Mouse (Mus musculus): Measurements from ENCODE around the gene Olfr94. TPM values are rescaled to one million over a fixed set of nuclear protein-coding genes. Genes with fewer than 3 reads are reported as not detected.

The Olfr94 gene
- polyA plus RNA-seq, 1 experiment from 2014 or later = not detected

DNA sequence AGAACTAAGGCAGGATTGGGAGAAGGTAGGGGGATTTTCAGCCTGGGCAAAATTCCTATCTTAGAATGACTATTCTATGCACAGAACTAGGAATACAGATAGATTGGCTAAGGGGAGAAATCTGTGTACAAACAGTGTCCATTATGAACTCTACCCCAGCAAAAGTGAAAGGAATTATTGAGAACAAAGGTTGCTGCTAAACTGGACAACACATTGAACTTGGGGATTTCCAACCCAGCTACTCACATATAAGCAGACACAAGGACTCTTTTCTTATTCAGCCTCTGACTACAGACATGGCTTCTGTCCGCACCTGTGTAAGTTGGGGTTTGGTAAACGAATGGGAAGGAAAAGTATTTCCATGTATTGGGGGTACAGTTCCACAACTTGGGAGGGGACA is 7.1 kb downstream of the Olfr94 start, which contains the start of gene Ubd:
Ubd (plus strand) TSS at position 237 of the 400 bp plus-strand sequence.
- peaks cover 13% of the 10 kb centered on the region for H3K27me3 ChIP-seq (ENCODE audit: control insufficient read depth, insufficient read depth, low read length)
- no peaks in the 10 kb centered on the region for H3K9me3 ChIP-seq (replicated peaks; ENCODE audit: control insufficient read depth, low read length)
- H3K27ac ChIP-seq (replicated peaks; ENCODE audit: low read depth, low read length) = no peak within 1 kb of the TSS
- no peak within 1 kb of the TSS for H3K4me3 ChIP-seq (ENCODE audit: low read depth, low read length)
- H3K9ac ChIP-seq (replicated peaks; ENCODE audit: low read length) = no peak within 1 kb of the TSS
- no peak for DNase-seq (ENCODE audit: low spot score)
- H3K36me3 ChIP-seq (replicated peaks; ENCODE audit: control insufficient read depth, insufficient read depth, low read depth, low read length) = no peaks in the 10 kb centered on the region
- no peak within 1 kb of the TSS for H3K4me2 ChIP-seq (ENCODE audit: low read depth, low read length)
- no peak for ATAC-seq (replicated peaks; ENCODE audit: insufficient number of reproducible peaks, low FRiP score, low TSS enrichment, low read depth)
- 81% methylated on average over 2 of the region's 2 CpGs for WGBS
- H3K4me1 ChIP-seq (ENCODE audit: control insufficient read depth, insufficient read depth, low read length) = peaks cover 2% of the 10 kb centered on the region; the same call in 1 of the 2 replicates

DNA sequence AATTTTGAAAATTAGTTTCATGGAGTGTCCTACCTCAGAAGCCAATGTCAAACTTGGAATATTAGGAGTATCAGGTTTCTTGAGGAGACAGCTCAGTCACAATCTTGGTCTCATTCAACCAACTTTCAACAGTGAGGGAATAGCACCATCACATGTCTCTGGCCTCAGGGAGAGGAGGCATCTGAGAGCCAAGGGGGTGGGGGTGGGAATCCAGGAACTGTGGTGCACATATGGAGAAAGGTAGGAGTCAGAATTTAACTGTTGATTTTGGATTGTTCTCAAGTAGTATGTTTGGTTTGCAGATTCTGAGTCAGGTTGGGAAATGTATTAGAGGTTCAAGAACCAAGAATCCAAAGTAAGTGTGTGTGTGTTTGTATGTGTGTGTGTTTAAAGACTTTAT is 7.8 kb downstream of the Olfr94 start:
- no peaks in the 10 kb centered on the region for H3K36me3 ChIP-seq (replicated peaks; ENCODE audit: control insufficient read depth, insufficient read depth, low read depth, low read length)
- H3K27ac ChIP-seq (replicated peaks; ENCODE audit: low read depth, low read length) = no peak overlapping the region
- H3K9ac ChIP-seq (replicated peaks; ENCODE audit: low read length) = no peak overlapping the region
- DNase-seq (ENCODE audit: low spot score) = no peak
- H3K27me3 ChIP-seq (ENCODE audit: control insufficient read depth, insufficient read depth, low read length) = peaks cover 10% of the 10 kb centered on the region
- H3K4me2 ChIP-seq (ENCODE audit: low read depth, low read length) = no peak overlapping the region
- no peak overlapping the region for H3K4me3 ChIP-seq (ENCODE audit: low read depth, low read length)
- H3K4me1 ChIP-seq (ENCODE audit: control insufficient read depth, insufficient read depth, low read length) = peaks cover 2% of the 10 kb centered on the region; the same call in 1 of the 2 replicates
- H3K9me3 ChIP-seq (replicated peaks; ENCODE audit: control insufficient read depth, low read length) = no peaks in the 10 kb centered on the region
- ATAC-seq (replicated peaks; ENCODE audit: insufficient number of reproducible peaks, low FRiP score, low TSS enrichment, low read depth) = no peak

DNA sequence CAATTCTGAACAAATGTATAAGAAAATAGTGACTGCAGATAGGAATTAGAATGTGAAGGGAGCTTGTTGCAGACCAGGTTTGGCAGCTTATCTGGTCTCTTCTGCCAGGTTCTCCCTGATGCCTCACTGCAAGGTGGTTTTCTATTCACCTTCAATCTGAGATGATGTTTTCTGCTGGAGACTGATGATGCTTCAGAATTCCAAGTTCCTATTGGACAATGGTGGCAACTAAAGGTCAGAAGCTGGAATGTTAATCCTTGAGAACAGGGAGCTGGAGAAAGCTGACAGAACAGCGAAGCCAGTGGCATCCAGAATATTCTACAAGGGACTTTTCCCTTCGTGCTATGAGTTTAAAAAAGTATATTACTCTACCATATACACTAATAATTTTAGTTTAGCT is 10.1 kb downstream of the Olfr94 start:
- no peaks in the 10 kb centered on the region for H3K36me3 ChIP-seq (replicated peaks; ENCODE audit: control insufficient read depth, insufficient read depth, low read depth, low read length)
- no peak for ATAC-seq (replicated peaks; ENCODE audit: insufficient number of reproducible peaks, low FRiP score, low TSS enrichment, low read depth)
- no peaks in the 10 kb centered on the region for H3K4me1 ChIP-seq (ENCODE audit: control insufficient read depth, insufficient read depth, low read length)
- H3K4me3 ChIP-seq (ENCODE audit: low read depth, low read length) = no peak overlapping the region
- WGBS = 35% methylated on average over 2 of the region's 2 CpGs
- no peak overlapping the region for H3K27ac ChIP-seq (replicated peaks; ENCODE audit: low read depth, low read length)
- DNase-seq (ENCODE audit: low spot score) = peak; percentile 53
- H3K27me3 ChIP-seq (ENCODE audit: control insufficient read depth, insufficient read depth, low read length) = no peaks in the 10 kb centered on the region
- no peak overlapping the region for H3K9ac ChIP-seq (replicated peaks; ENCODE audit: low read length)
- no peaks in the 10 kb centered on the region for H3K9me3 ChIP-seq (replicated peaks; ENCODE audit: control insufficient read depth, low read length)
- H3K4me2 ChIP-seq (ENCODE audit: low read depth, low read length) = no peak overlapping the region

DNA sequence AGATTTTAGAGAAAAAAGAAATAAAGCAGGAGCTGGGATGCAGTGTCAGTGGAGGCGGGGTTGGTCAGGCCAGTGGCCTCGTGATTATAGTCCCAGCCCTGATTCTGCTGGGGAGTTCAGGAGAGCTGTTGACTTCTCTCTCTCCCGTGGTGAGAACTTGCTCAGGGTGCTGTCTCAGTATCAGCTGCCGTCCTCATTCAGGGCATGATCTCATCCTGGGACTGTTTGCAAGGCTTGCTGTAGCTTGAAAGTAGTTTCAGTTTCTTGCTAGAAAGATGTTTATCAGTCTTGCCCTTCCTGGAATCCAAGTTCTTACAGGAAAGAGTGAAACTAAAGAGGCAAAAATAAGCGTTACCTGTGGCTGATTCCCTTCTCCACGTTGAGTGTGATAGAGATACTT is 15.3 kb downstream of the Olfr94 start:
- DNase-seq (ENCODE audit: low spot score) = no peak
- no peak for ATAC-seq (replicated peaks; ENCODE audit: insufficient number of reproducible peaks, low FRiP score, low TSS enrichment, low read depth)
- Histone ChIP-seq H3K4me2 (ENCODE audit: low read depth, low read length) (no peak overlapping the region), H3K27ac (replicated peaks; ENCODE audit: low read depth, low read length) (no peak overlapping the region), H3K36me3 (replicated peaks; ENCODE audit: control insufficient read depth, insufficient read depth, low read depth, low read length) (no peaks in the 10 kb centered on the region), H3K4me3 (ENCODE audit: low read depth, low read length) (no peak overlapping the region), H3K9me3 (replicated peaks; ENCODE audit: control insufficient read depth, low read length) (no peaks in the 10 kb centered on the region), H3K27me3 (ENCODE audit: control insufficient read depth, insufficient read depth, low read length) (no peaks in the 10 kb centered on the region), H3K9ac (replicated peaks; ENCODE audit: low read length) (no peak overlapping the region), H3K4me1 (ENCODE audit: control insufficient read depth, insufficient read depth, low read length) (no peaks in the 10 kb centered on the region)
- WGBS = 45% methylated on average over 6 of the region's 6 CpGs

DNA sequence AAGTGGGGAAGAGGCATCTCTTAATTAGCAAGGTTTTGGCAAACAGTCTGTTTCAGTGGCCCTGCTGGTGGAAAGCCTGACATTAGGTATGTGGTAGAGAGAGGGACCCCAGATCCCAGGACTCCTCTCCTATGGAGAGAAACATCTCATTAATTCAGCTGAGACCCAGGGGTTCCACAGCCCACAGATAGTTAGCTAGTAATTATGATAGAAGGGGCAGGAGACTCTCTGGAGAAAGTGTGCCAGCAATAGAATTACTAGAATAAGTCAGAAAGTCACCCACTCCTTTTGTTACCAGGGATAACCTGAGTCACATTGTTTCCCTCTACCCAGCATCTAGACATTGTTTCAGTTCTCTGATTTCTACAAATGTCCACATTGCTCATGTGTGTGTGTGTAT is 39.4 kb downstream of the Olfr94 start, which contains the start of gene Olfr93:
Olfr93 (minus strand) TSS at position 101 of the 400 bp plus-strand sequence.
- Histone ChIP-seq H3K4me1 (ENCODE audit: control insufficient read depth, insufficient read depth, low read length) (no peaks in the 10 kb centered on the region), H3K27ac (replicated peaks; ENCODE audit: low read depth, low read length) (no peak within 1 kb of the TSS), H3K36me3 (replicated peaks; ENCODE audit: control insufficient read depth, insufficient read depth, low read depth, low read length) (no peaks in the 10 kb centered on the region), H3K9ac (replicated peaks; ENCODE audit: low read length) (no peak within 1 kb of the TSS), H3K27me3 (ENCODE audit: control insufficient read depth, insufficient read depth, low read length) (no peaks in the 10 kb centered on the region), H3K4me3 (ENCODE audit: low read depth, low read length) (no peak within 1 kb of the TSS), H3K4me2 (ENCODE audit: low read depth, low read length) (no peak within 1 kb of the TSS), H3K9me3 (replicated peaks; ENCODE audit: control insufficient read depth, low read length) (no peaks in the 10 kb centered on the region)
- no peak for ATAC-seq (replicated peaks; ENCODE audit: insufficient number of reproducible peaks, low FRiP score, low TSS enrichment, low read depth)
- no peak for DNase-seq (ENCODE audit: low spot score)

Other genes with a start within 250 kb of the Olfr94 start
- gene Ppp1r11, start 249.3 kb downstream of the Olfr94 start, polyA plus RNA-seq (2014; fragmentation: Nextera tagmentation; extraction: Ambion mirVana) = 136 and 152 TPM in 2 replicates
- 96.7 and 104 TPM in 2 replicates for gene Znrd1, start 242.4 kb downstream of the Olfr94 start, polyA plus RNA-seq (2014; fragmentation: Nextera tagmentation; extraction: Ambion mirVana)
- 8.0 and 9.3 TPM in 2 replicates for gene Znrd1as, start 242.4 kb downstream of the Olfr94 start, polyA plus RNA-seq (2014; fragmentation: Nextera tagmentation; extraction: Ambion mirVana)
- gene 2410137M14Rik, start 219.8 kb downstream of the Olfr94 start, polyA plus RNA-seq (2014; fragmentation: Nextera tagmentation; extraction: Ambion mirVana) = not detected in 2 replicates
- 0.39 and 0.45 TPM in 2 replicates for gene H2-M5, start 211.5 kb downstream of the Olfr94 start, polyA plus RNA-seq (2014; fragmentation: Nextera tagmentation; extraction: Ambion mirVana)
- 102 and 110 TPM in 2 replicates for gene Zfp57, start 199.8 kb downstream of the Olfr94 start, polyA plus RNA-seq (2014; fragmentation: Nextera tagmentation; extraction: Ambion mirVana)
- gene Mog, start 177.6 kb downstream of the Olfr94 start, polyA plus RNA-seq (2014; fragmentation: Nextera tagmentation; extraction: Ambion mirVana) = 0.20 TPM in 1 of 2 replicates, not detected in the other
- gene Gabbr1, start 155.0 kb downstream of the Olfr94 start, polyA plus RNA-seq (2014; fragmentation: Nextera tagmentation; extraction: Ambion mirVana) = 6.1 and 8.9 TPM in 2 replicates
- gene Olfr90, start 112.5 kb downstream of the Olfr94 start, polyA plus RNA-seq (2014; fragmentation: Nextera tagmentation; extraction: Ambion mirVana) = not detected in 2 replicates
- not detected in 2 replicates for gene Olfr91, start 102.7 kb downstream of the Olfr94 start, polyA plus RNA-seq (2014; fragmentation: Nextera tagmentation; extraction: Ambion mirVana)
- not detected in 2 replicates for gene Olfr92, start 80.9 kb downstream of the Olfr94 start, polyA plus RNA-seq (2014; fragmentation: Nextera tagmentation; extraction: Ambion mirVana)
- gene Olfr93, start 39.5 kb downstream of the Olfr94 start, polyA plus RNA-seq (2014; fragmentation: Nextera tagmentation; extraction: Ambion mirVana) = not detected in 2 replicates
- gene Ubd, start 7.1 kb downstream of the Olfr94 start, polyA plus RNA-seq (2014; fragmentation: Nextera tagmentation; extraction: Ambion mirVana) = not detected in 2 replicates
- gene Olfr95, start 12.1 kb upstream of the Olfr94 start, polyA plus RNA-seq (2014; fragmentation: Nextera tagmentation; extraction: Ambion mirVana) = not detected in 2 replicates
- gene Olfr96, start 19.2 kb upstream of the Olfr94 start, polyA plus RNA-seq (2014; fragmentation: Nextera tagmentation; extraction: Ambion mirVana) = not detected in 2 replicates
- not detected in 2 replicates for gene Olfr97, start 36.3 kb upstream of the Olfr94 start, polyA plus RNA-seq (2014; fragmentation: Nextera tagmentation; extraction: Ambion mirVana)
- not detected in 2 replicates for gene Olfr98, start 62.8 kb upstream of the Olfr94 start, polyA plus RNA-seq (2014; fragmentation: Nextera tagmentation; extraction: Ambion mirVana)
- gene H2-M3, start 69.2 kb upstream of the Olfr94 start, polyA plus RNA-seq (2014; fragmentation: Nextera tagmentation; extraction: Ambion mirVana) = 1.4 and 1.8 TPM in 2 replicates
- gene Olfr99, start 82.5 kb upstream of the Olfr94 start, polyA plus RNA-seq (2014; fragmentation: Nextera tagmentation; extraction: Ambion mirVana) = not detected in 2 replicates
- not detected in 2 replicates for gene Olfr101, start 103.3 kb upstream of the Olfr94 start, polyA plus RNA-seq (2014; fragmentation: Nextera tagmentation; extraction: Ambion mirVana)
- not detected in 2 replicates for gene Olfr102, start 116.1 kb upstream of the Olfr94 start, polyA plus RNA-seq (2014; fragmentation: Nextera tagmentation; extraction: Ambion mirVana)
- gene Olfr103, start 138.7 kb upstream of the Olfr94 start, polyA plus RNA-seq (2014; fragmentation: Nextera tagmentation; extraction: Ambion mirVana) = not detected in 2 replicates
- not detected in 2 replicates for gene Olfr104-ps, start 158.6 kb upstream of the Olfr94 start, polyA plus RNA-seq (2014; fragmentation: Nextera tagmentation; extraction: Ambion mirVana)
- gene Olfr105-ps, start 178.0 kb upstream of the Olfr94 start, polyA plus RNA-seq (2014; fragmentation: Nextera tagmentation; extraction: Ambion mirVana) = not detected in 2 replicates
- gene Olfr106-ps, start 189.4 kb upstream of the Olfr94 start, polyA plus RNA-seq (2014; fragmentation: Nextera tagmentation; extraction: Ambion mirVana) = not detected in 2 replicates
- gene Olfr107, start 198.2 kb upstream of the Olfr94 start, polyA plus RNA-seq (2014; fragmentation: Nextera tagmentation; extraction: Ambion mirVana) = not detected in 2 replicates
- gene Olfr108, start 244.5 kb upstream of the Olfr94 start, polyA plus RNA-seq (2014; fragmentation: Nextera tagmentation; extraction: Ambion mirVana) = not detected in 2 replicates